Mouse (Mus musculus): Measurements from ENCODE around the gene 5730522E02Rik.

DNA sequence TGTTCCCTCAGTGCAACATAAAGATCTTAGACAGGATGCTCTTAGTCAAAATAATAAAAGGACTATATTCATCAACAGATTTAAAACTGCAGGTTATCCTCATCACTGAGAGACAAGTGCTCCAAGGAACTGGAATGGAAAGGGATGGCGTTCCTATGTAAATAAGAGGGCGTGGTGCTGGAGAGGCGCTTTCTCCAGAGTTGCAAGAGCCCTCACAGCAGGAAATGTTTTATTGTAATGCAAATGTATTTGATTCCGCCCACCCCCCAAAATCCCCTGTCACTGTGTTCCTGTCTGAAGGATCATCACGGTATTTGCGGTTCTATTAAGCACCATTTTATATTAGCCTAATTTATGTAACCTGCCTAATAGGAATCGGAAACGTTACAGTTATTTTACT lies 106.9 kb downstream of the 5730522E02Rik start:
- TF ChIP-seq POLR2A (IDR thresholded peaks at IDR 0.05; ENCODE audit: control insufficient read depth, low read depth, low read length) (no peak), CTCF (IDR thresholded peaks at IDR 0.05; ENCODE audit: control insufficient read depth, insufficient read depth, insufficient replicate concordance, low read depth, low read length) (no peak)
